Comparison of ENCODE assay signal across 12 mouse cellular contexts in genomic region chr7:112787281-112787680, GRCm38 (mm10).
DNase-seq lines count a peak whose midpoint lies in the region; ATAC-seq and TF ChIP-seq lines count a peak whose summit lies in the region.
"Had no signal": no experiment of that assay in that cellular context is flagged by ENCODE, and none has a peak within 500 bp of the region (broad histone marks: within the 10 kb centered on the region; RNA-seq: fewer than 3 reads in every experiment).

No protein-coding gene starts in this region.

- H3K27me3 ChIP-seq in heart, embryonic 11.5 days (ENCODE audit: control insufficient read depth, insufficient read depth, low read length): no peaks in the 10 kb centered on the region
- no peaks in the 10 kb centered on the region for H3K27me3 ChIP-seq in lung, embryonic 14.5 days (ENCODE audit: insufficient read depth, low read length)
- H3K27me3 ChIP-seq in hindbrain, embryonic 13.5 days: no peaks in the 10 kb centered on the region
- H3K27me3 ChIP-seq in neural tube, embryonic 14.5 days (ENCODE audit: control insufficient read depth, insufficient read depth, low read length): no peaks in the 10 kb centered on the region
- H3K27me3 ChIP-seq: liver, embryonic 12.5 days had no signal

- WGBS in heart, embryonic 11.5 days (ENCODE audit: insufficient replicate concordance): 75% methylated on average over 7 of the region's 7 CpGs
- 37% methylated on average over 7 of the region's 7 CpGs for WGBS in lung, embryonic 14.5 days
- WGBS in hindbrain, embryonic 13.5 days: 73% methylated on average over 7 of the region's 7 CpGs
- 77% methylated on average over 7 of the region's 7 CpGs for WGBS in neural tube, embryonic 14.5 days

- H3K9me3 ChIP-seq in heart, embryonic 11.5 days (replicated peaks; ENCODE audit: control insufficient read depth, low read length): peaks cover 3% of the 10 kb centered on the region; the same call in 1 of the 2 replicates
- H3K9me3 ChIP-seq in lung, embryonic 14.5 days (ENCODE audit: low read depth, low read length): no peaks in the 10 kb centered on the region; the same call in 1 of the 2 replicates
- no peaks in the 10 kb centered on the region for H3K9me3 ChIP-seq in hindbrain, embryonic 13.5 days
- H3K9me3 ChIP-seq in neural tube, embryonic 14.5 days (ENCODE audit: control insufficient read depth, low read length): no peaks in the 10 kb centered on the region
- H3K9me3 ChIP-seq: liver, embryonic 12.5 days had no signal

- H3K9ac ChIP-seq in heart, embryonic 11.5 days (ENCODE audit: low read depth, low read length): no peak overlapping the region
- no peak overlapping the region for H3K9ac ChIP-seq in lung, embryonic 14.5 days
- H3K9ac ChIP-seq in hindbrain, embryonic 13.5 days: no peak overlapping the region
- H3K9ac ChIP-seq in neural tube, embryonic 14.5 days (replicated peaks; ENCODE audit: low read depth, low read length): no peak overlapping the region
- H3K9ac ChIP-seq: liver, embryonic 12.5 days had no signal

- TF ChIP-seq CTCF in lung, embryonic 14.5 days (IDR thresholded peaks at IDR 0.05; ENCODE audit: low read depth): no peak

- H3K4me1 ChIP-seq in heart, embryonic 11.5 days (ENCODE audit: control insufficient read depth, insufficient read depth, low read length): peaks cover 50% of the 10 kb centered on the region
- peaks cover 40% of the 10 kb centered on the region for H3K4me1 ChIP-seq in lung, embryonic 14.5 days (ENCODE audit: insufficient read depth)
- peaks cover 42% of the 10 kb centered on the region for H3K4me1 ChIP-seq in hindbrain, embryonic 13.5 days (replicated peaks)
- peaks cover 27% of the 10 kb centered on the region for H3K4me1 ChIP-seq in neural tube, embryonic 14.5 days (ENCODE audit: control insufficient read depth, insufficient read depth, low read length)

- no peak for ATAC-seq in heart, embryonic 11.5 days (replicated peaks; ENCODE audit: insufficient number of reproducible peaks, low FRiP score, low TSS enrichment)
- ATAC-seq in lung, embryonic 14.5 days (ENCODE audit: insufficient read depth): 0 out of 2 replicates have a peak, but pooled peaks have one; percentile 29
- ATAC-seq in hindbrain, embryonic 13.5 days (ENCODE audit: low FRiP score): no peak
- no peak for ATAC-seq in neural tube, embryonic 14.5 days (ENCODE audit: low read depth)
- ATAC-seq in megakaryocyte progenitor cell, adult 5-6 weeks (replicated peaks; ENCODE audit: poor library complexity): no peak
- ATAC-seq in inflammation-experienced regulatory T-cells, adult 6 months: no peak
- ATAC-seq: liver, embryonic 12.5 days had no signal

- 0 out of 2 replicates have a peak overlapping the region, but pooled peaks have one; percentile 10 for H3K27ac ChIP-seq in heart, embryonic 11.5 days (ENCODE audit: low read depth, low read length)
- peak overlapping the region; percentile 71 for H3K27ac ChIP-seq in lung, embryonic 14.5 days (ENCODE audit: low read depth)
- H3K27ac ChIP-seq in hindbrain, embryonic 13.5 days: peak overlapping the region; percentile 80
- 0 out of 2 replicates have a peak overlapping the region, but pooled peaks have one; percentile 12 for H3K27ac ChIP-seq in neural tube, embryonic 14.5 days (ENCODE audit: low read depth, low read length)
- H3K27ac ChIP-seq: liver, embryonic 12.5 days had no signal

- H3K4me3 ChIP-seq in heart, embryonic 11.5 days (ENCODE audit: low read depth, low read length): no peak overlapping the region
- H3K4me3 ChIP-seq in lung, embryonic 14.5 days (ENCODE audit: low read depth, low read length): no peak overlapping the region
- H3K4me3 ChIP-seq in hindbrain, embryonic 13.5 days: no peak overlapping the region
- H3K4me3 ChIP-seq in neural tube, embryonic 14.5 days (ENCODE audit: low read depth, low read length): no peak overlapping the region
- H3K4me3 ChIP-seq: liver, embryonic 12.5 days had no signal

- 0 out of 2 replicates have a peak, but pooled peaks cover 2% of the 10 kb centered on the region for H3K36me3 ChIP-seq in heart, embryonic 11.5 days (ENCODE audit: control insufficient read depth, insufficient read depth, low read length)
- H3K36me3 ChIP-seq in lung, embryonic 14.5 days (ENCODE audit: insufficient read depth): no peaks in the 10 kb centered on the region
- no peaks in the 10 kb centered on the region for H3K36me3 ChIP-seq in hindbrain, embryonic 13.5 days
- H3K36me3 ChIP-seq in neural tube, embryonic 14.5 days (ENCODE audit: control insufficient read depth, insufficient read depth, low read length): no peaks in the 10 kb centered on the region
- H3K36me3 ChIP-seq: G1E; liver, embryonic 12.5 days had no signal

- DNase-seq in heart, postnatal 4 days: no peak
- peak; percentile 62 for DNase-seq in lung, embryonic 14.5 days
- DNase-seq in lung, postnatal 36 days: no peak
- DNase-seq: gastrocnemius, postnatal 36 days; thymus, adult 18-20 months had no signal

- no peak overlapping the region for H3K4me2 ChIP-seq in heart, embryonic 11.5 days
- no peak overlapping the region for H3K4me2 ChIP-seq in lung, embryonic 14.5 days
- no peak overlapping the region for H3K4me2 ChIP-seq in hindbrain, embryonic 13.5 days
- no peak overlapping the region for H3K4me2 ChIP-seq in neural tube, embryonic 14.5 days (ENCODE audit: low read depth, low read length)
- H3K4me2 ChIP-seq: liver, embryonic 12.5 days had no signal

Comparison
In these comparisons a context has a peak if more than half of its experiments do, and no peak if none do; other contexts are left out.
1. H3K27ac ChIP-seq: peak in every context shown above with its lines; median percentile 80 in hindbrain, embryonic 13.5 days; 71 in lung, embryonic 14.5 days; 12 in neural tube, embryonic 14.5 days; 10 in heart, embryonic 11.5 days.